Mouse (Mus musculus) embryonic facial prominence, embryonic 10.5 days (tissue): ENCODE measurements around the gene Rxra. TPM values are rescaled to one million over a fixed set of nuclear protein-coding genes. Genes with fewer than 3 reads are reported as not detected.

Experiments
- DNase-seq: peaks from one replicate; pipeline ENCODE4 v3.0.0-alpha.2; 2017; ENCODE audit warnings: low spot score
- H3K27ac ChIP-seq: fragments of 300-500 bp; sonication (generic); replicated peaks from 2 replicates; pipeline ENCODE4 v1.5.1; 2016; ENCODE audit warnings: mild to moderate bottlenecking
- H3K27me3 ChIP-seq: fragments of 300-500 bp; sonication (generic); replicated peaks from 2 replicates; pipeline ENCODE4 v1.6.1; 2016; ENCODE audit warnings: low read depth, mild to moderate bottlenecking; ENCODE audit not compliant: poor library complexity, severe bottlenecking
- H3K36me3 ChIP-seq: fragments of 300-500 bp; sonication (generic); replicated peaks from 2 replicates; pipeline ENCODE4 v1.6.1; 2016; ENCODE audit warnings: mild to moderate bottlenecking, moderate library complexity
- H3K4me1 ChIP-seq: fragments of 300-500 bp; sonication (generic); 2 replicates; pipeline ENCODE4 v1.6.1; 2016
- H3K4me3 ChIP-seq: fragments of 300-500 bp; sonication (generic); 2 replicates; pipeline ENCODE4 v1.5.1; 2016; ENCODE audit warnings: mild to moderate bottlenecking, moderate library complexity
- H3K9me3 ChIP-seq: fragments of 300-500 bp; sonication (generic); 2 replicates; pipeline ENCODE4 v1.6.1; 2016; ENCODE audit warnings: mild to moderate bottlenecking
- WGBS: fragments of 180-500 bp; shearing (Covaris S2); methylation state at CpG from one replicate; pipeline ENCODE4 v1.1.7; 2016; 5-methylcytosine and 5-hydroxymethylcytosine counted together
- polyA plus RNA-seq: library from polyadenylated mRNA; unstranded; fragments of >200 nt; fragmentation: Nextera tagmentation; extraction: Ambion mirVana; gene quantifications from 2 replicates; pipeline ENCODE4 v1.2.1, GENCODE M21; 2016

The Rxra gene
- 8.8 and 9.3 TPM in 2 replicates for polyA plus RNA-seq

DNA sequence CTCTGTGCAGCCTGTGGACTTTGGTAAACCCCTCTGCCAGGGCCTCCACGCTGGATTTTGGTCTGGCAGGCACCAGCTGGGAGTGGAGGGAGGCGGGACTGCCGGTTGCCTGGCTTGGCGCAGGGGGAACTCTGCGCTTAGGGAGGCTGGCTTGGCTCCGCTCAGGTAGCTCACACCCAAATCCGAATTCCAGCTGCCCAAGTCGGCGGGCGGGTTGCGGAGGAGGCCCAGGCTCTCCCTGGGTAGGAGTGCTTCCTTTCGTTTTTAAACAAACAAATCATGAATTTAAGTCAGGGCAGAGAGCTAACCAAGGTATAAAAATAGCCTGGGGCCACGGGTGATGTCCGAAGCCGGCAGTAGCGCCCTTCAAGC, at the start of gene Rxra:
Gene Rxra, plus strand, starts transcription at position 335 of the 372 bp plus-strand sequence.
- peak within 1 kb of the TSS; percentile 96 for H3K27ac ChIP-seq
- no peaks in the 10 kb centered on the region for H3K36me3 ChIP-seq
- peak within 1 kb of the TSS; percentile 89 for H3K4me3 ChIP-seq
- no peaks in the 10 kb centered on the region for H3K9me3 ChIP-seq
- 2% methylated on average over 16 of the region's 16 CpGs for WGBS
- peaks cover 58% of the 10 kb centered on the region for H3K4me1 ChIP-seq
- peak; percentile 68 for DNase-seq
- peaks cover 43% of the 10 kb centered on the region for H3K27me3 ChIP-seq

DNA sequence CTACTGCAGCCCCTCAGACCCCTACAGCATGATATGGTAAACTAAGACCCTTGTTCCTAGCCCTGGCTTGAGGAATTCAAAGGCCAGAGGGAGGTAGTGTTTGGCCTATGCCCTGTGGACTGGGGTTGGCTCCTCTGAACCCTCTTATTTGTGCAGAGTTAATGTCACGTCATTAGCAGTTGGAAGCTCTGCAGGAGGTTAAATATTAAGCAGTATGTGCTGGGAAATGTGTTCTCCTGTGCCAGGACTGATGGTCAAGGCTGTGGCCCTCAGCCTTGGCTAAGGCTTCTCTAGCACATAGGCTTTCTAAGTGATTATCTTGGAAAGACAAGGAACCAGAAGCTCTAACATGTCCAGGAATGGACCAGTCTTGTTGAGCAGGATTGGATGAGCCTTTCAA, 49.6 kb upstream of the Rxra start:
- H3K27me3 ChIP-seq: 0 out of 2 replicates have a peak, but pooled peaks cover 5% of the 10 kb centered on the region
- no peaks in the 10 kb centered on the region for H3K36me3 ChIP-seq
- WGBS: 62% methylated on average over 1 of the region's 1 CpGs
- no peak overlapping the region for H3K27ac ChIP-seq
- H3K4me1 ChIP-seq: peaks cover 11% of the 10 kb centered on the region
- DNase-seq: no peak
- H3K9me3 ChIP-seq: no peaks in the 10 kb centered on the region
- H3K4me3 ChIP-seq: no peak overlapping the region

DNA sequence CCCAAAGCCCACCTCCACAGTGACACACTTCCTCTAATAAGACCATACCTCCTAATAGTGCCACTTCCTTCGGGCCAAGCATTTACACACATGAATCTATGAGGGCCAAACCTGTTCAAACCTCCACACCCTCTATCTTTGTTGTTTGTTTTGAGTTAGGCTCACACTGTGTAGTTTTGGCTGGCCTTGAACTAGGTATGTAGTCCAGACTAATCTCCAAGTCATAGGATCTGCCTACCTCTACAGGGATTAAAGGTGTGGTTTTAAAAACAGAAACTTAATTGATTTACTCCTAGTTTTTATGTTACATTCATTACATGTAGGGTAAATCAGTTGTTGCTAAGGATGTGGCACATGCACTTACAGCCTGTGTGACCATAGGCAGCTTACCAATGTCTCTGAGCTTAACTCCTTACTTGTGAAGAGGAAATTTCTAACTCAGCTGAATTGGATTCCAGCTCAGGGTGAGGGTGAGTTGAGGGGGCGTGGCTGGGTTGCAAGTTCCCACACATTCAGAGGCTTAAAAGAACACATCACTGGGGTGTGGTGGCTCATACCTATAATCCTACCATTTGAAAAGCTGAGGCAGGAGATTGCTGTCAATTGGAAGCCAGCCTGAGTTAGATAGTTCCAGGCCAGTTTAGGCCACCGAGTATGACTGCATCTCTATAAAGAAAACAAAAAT, 45.5 kb upstream of the Rxra start:
- DNase-seq: no peak
- no peaks in the 10 kb centered on the region for H3K36me3 ChIP-seq
- no peaks in the 10 kb centered on the region for H3K9me3 ChIP-seq
- H3K4me3 ChIP-seq: no peak overlapping the region
- peaks cover 21% of the 10 kb centered on the region for H3K4me1 ChIP-seq
- H3K27me3 ChIP-seq: 0 out of 2 replicates have a peak, but pooled peaks cover 8% of the 10 kb centered on the region
- H3K27ac ChIP-seq: no peak overlapping the region
- WGBS: 81% methylated on average over 3 of the region's 3 CpGs

DNA sequence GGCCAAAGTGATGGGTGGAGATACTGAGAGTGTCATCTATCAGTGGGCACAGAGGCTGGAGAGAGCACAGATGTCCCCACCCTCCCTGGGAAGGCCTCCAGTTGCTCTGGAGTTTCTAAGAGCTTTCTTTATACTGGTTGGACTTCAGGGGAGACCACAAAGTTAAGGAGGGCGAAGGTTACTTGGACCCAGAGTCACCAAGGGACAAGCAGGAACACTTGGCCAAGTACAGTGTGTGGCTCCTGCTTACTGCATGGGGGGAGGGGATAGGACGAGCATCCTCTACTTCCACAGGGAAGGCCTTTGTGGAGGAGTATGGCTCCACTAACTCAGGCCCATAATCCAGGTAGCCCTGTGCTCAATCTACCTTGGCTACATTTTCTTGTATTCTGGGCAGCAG, 42.8 kb upstream of the Rxra start:
- no peak for DNase-seq
- Histone ChIP-seq H3K4me3 (no peak overlapping the region), H3K9me3 (no peaks in the 10 kb centered on the region), H3K27ac (peak overlapping the region; percentile 49; the same call in 1 of the 2 replicates), H3K36me3 (no peaks in the 10 kb centered on the region), H3K27me3 (peaks cover 17% of the 10 kb centered on the region), H3K4me1 (peaks cover 25% of the 10 kb centered on the region)
- WGBS: 64% methylated on average over 2 of the region's 2 CpGs

DNA sequence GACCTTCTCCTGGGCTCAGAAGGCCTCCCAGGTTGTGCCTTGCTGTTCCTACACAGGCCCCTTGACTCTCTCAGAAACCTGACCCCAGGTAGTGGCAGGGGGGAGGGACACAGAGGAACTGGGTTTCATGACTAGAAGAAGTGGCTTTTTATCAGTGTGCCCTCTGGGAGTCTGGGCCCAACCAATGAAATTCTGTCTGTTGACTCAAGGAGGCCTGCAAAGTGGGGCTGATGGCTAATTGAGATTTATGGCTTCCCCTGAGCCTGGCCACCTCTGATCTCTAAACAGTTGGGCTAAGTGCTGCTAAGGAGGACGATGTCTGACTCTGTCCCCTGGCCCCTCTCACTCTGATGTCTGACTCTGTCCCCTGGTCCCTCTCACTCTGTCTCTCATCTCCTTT, 42.2 kb upstream of the Rxra start:
- H3K27me3 ChIP-seq: peaks cover 22% of the 10 kb centered on the region
- peak; percentile 20 for DNase-seq
- WGBS: 54% methylated on average over 1 of the region's 1 CpGs
- H3K4me1 ChIP-seq: peaks cover 25% of the 10 kb centered on the region
- H3K27ac ChIP-seq: peak overlapping the region; percentile 49; the same call in 1 of the 2 replicates
- no peak overlapping the region for H3K4me3 ChIP-seq
- no peaks in the 10 kb centered on the region for H3K36me3 ChIP-seq
- no peaks in the 10 kb centered on the region for H3K9me3 ChIP-seq

DNA sequence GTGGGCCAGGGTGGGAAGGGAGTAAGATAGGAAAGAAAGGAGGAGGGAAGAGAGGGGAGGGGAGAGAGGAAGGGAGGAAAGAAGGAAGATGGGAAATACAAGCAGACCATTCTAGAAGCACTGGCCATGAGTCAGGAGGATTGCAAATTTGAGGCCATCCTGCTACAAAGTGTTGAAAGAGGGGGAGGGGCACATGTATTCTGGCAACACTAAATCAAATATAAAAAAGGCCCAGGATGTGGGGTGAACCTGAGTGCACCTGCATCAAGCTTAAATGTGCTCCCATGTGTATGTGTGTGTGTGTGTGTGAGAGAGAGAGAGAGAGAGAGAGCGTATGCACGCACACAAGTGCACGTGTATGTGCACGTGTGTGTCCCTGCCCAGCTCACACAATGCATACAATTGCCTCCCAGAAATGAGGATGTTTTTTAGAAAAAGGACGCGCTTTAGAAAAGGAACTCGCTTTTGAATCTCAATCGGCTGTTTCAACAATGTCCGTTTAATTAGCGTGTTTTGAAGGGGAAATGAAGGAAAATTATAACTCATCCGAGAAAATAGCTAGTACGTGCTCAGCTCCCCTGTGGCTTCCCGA, 41.0 kb upstream of the Rxra start:
- WGBS: 82% methylated on average over 13 of the region's 13 CpGs
- Histone ChIP-seq H3K27me3 (peaks cover 25% of the 10 kb centered on the region), H3K36me3 (no peaks in the 10 kb centered on the region), H3K4me3 (no peak overlapping the region), H3K27ac (no peak overlapping the region), H3K4me1 (peaks cover 25% of the 10 kb centered on the region), H3K9me3 (no peaks in the 10 kb centered on the region)
- DNase-seq: no peak

DNA sequence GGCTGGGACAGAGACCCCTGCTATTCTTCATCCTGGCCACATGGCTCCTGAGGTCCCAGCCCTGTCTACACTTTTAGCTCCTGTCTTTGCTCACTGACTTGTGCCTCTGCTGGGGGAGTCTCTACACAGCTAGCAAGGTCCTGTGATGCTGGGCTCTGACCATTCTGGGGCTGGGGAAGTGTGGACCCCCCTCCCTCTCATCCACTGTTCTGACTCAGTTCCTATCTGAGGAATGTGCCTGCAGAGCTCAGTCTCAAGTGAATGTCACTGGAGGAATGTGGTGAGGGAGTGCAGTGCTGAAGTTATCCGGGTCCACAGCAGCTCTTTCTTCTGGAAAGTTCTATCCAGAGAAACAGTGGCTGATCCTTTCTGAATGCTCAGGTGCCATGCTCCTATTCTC, 39.4 kb upstream of the Rxra start:
- H3K9me3 ChIP-seq: no peaks in the 10 kb centered on the region
- H3K36me3 ChIP-seq: no peaks in the 10 kb centered on the region
- no peak for DNase-seq
- peaks cover 25% of the 10 kb centered on the region for H3K27me3 ChIP-seq
- H3K27ac ChIP-seq: no peak overlapping the region
- peaks cover 34% of the 10 kb centered on the region for H3K4me1 ChIP-seq
- no peak overlapping the region for H3K4me3 ChIP-seq
- WGBS: 68% methylated on average over 1 of the region's 1 CpGs

DNA sequence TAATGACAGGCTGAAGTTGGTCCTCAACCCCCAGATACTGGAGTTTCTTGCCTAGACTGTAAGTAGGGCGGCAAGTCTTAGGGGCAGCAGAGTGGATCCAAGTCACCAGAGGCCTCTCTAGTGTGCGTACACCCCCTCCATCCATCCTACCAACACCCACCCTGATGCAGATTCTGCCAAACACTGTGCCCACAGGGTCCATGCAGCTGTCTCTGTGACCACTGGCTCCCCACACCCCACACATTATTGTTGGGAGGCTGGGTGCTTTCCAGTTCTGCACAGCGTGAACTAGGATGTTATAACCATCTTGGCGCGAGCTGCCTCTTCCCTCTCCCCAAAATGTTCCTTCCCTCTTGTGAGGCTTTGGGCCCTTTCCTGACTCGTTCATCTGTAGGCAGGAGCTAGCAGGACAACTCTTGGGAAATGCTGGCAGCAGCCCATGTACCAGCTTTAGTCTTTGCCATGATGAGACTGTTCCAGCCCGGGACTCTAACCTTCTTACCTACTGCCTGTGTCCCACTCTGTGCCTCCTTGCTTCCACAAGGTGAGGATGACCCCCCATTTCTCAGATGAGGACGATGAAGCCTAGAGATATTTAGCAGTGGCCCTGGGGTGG, 38.9 kb upstream of the Rxra start:
- no peaks in the 10 kb centered on the region for H3K9me3 ChIP-seq
- H3K27me3 ChIP-seq: peaks cover 31% of the 10 kb centered on the region
- no peak overlapping the region for H3K4me3 ChIP-seq
- no peak for DNase-seq
- no peak overlapping the region for H3K27ac ChIP-seq
- H3K36me3 ChIP-seq: no peaks in the 10 kb centered on the region
- 89% methylated on average over 8 of the region's 8 CpGs for WGBS
- H3K4me1 ChIP-seq: peaks cover 34% of the 10 kb centered on the region

DNA sequence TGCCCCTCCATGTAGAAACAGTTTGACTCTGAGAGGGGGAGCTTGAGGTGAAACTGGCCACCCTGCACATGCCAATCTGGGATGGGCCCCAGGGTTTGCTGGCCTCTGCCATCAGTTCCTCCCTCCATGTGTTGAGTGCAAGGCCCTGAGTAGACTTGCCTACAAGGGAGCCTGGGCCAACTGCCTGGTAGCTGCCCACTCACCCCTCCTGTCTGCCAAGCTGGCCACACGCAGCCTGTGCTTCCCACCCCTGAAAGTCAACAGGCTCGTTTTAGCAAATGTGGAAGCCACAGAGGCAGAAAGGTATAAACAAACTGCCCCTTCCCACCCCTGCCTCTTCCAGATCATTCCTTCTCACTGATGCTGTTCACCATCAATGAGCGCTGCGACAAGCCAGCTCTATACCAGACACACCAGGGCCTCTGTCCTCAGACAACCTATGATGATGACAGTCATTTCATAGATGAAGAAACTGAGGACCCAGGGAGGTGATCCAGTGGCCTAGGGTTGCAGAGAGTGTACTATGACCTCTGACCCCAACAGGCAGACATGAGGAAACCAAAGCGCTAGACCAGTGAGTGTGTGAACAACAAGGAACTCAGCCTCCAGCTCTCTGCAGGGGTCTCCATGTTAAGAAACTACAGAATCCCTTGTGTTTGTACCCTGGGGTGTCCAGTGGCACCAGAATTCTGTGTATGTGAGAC, 36.5 kb upstream of the Rxra start:
- H3K36me3 ChIP-seq: no peaks in the 10 kb centered on the region
- peaks cover 24% of the 10 kb centered on the region for H3K4me1 ChIP-seq
- no peak overlapping the region for H3K27ac ChIP-seq
- no peak overlapping the region for H3K4me3 ChIP-seq
- H3K27me3 ChIP-seq: peaks cover 52% of the 10 kb centered on the region
- WGBS: 87% methylated on average over 5 of the region's 5 CpGs
- no peak for DNase-seq
- H3K9me3 ChIP-seq: no peaks in the 10 kb centered on the region

DNA sequence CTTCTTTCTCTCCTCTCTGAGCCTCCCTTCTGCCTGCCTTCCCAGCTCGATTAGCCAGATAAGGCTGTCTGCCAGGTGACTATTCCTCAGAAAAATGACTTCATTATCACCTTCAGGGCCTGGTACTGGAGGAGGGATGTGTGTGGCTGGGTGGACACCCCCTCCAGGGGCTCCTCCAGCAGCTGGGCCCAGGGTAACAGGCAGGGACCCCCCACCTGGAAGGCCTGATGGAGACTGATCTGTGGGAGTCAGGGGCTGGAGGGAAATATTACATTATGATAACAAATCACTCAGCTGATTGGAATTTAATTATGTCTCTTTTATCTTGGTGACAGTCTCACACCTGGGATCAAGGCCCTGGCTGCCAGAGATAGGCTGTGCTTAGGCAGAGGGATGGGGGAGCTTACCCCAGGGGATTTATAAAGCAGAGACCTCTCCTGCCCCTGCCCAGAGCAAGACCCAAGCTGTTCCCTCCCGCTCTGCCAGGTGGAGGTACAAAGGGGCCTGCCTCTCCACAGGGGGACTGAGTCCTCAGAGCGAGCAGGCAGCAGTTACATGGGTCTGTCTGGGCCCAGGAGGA, 35.2 kb upstream of the Rxra start:
- 46% methylated on average over 3 of the region's 3 CpGs for WGBS
- no peak overlapping the region for H3K4me3 ChIP-seq
- H3K27me3 ChIP-seq: peaks cover 64% of the 10 kb centered on the region
- no peaks in the 10 kb centered on the region for H3K36me3 ChIP-seq
- no peaks in the 10 kb centered on the region for H3K9me3 ChIP-seq
- no peak overlapping the region; the same call in 1 of the 2 replicates for H3K27ac ChIP-seq
- H3K4me1 ChIP-seq: peaks cover 24% of the 10 kb centered on the region
- no peak for DNase-seq

DNA sequence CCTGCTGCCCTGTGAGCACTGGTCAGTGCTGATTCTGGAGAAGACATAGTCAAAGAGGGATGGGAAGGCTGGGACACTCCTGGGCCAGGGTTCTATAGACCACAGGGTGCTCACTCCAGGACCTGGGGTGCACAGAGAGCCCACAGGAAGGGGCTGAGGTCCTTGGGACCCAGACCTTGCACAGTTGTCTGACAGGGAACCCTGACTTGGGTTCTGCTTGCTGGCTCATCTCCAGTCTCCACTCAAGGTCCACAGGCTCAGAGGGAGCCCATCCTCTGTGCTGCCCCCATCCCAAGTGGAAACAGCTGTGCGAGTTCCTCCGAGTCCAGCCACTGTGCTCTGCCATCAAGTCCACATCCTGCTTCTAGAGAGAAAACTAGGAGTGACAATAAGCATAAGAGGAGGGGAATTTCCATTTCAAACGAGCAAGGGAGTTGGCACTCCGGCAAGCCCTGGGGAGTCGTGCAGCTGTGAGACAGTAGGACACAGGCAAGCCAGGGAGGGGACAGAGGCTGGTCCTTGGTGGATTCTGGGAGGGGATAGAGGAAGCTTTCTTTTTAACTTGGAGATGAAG, 31.6 kb upstream of the Rxra start:
- peaks cover 80% of the 10 kb centered on the region for H3K27me3 ChIP-seq
- 0 out of 2 replicates have a peak, but pooled peaks cover 4% of the 10 kb centered on the region for H3K9me3 ChIP-seq
- DNase-seq: no peak
- no peaks in the 10 kb centered on the region for H3K36me3 ChIP-seq
- peaks cover 24% of the 10 kb centered on the region for H3K4me1 ChIP-seq
- 38% methylated on average over 5 of the region's 5 CpGs for WGBS
- no peak overlapping the region for H3K4me3 ChIP-seq
- H3K27ac ChIP-seq: 0 out of 2 replicates have a peak overlapping the region, but pooled peaks have one; percentile 1

DNA sequence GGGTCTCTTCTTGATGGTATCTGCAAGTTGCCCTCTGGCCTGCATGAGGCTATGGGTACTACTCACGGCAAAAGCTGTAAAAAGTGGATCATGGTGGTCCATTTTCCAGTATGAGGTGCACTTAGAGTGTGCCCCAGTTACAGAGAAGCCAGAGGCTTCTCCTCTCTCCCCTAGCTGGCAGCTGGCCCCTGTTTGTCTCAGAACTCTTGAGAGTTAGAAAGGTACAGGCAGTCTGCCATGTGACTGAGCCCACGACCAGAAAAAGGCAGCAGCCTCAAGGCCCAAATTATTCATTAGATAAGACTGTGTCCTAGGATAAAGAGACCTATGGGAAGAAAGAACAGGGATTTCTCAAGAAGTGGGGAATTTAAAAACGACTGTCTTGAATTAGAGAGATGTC, 30.8 kb upstream of the Rxra start:
- Histone ChIP-seq H3K4me3 (no peak overlapping the region), H3K36me3 (no peaks in the 10 kb centered on the region), H3K9me3 (0 out of 2 replicates have a peak, but pooled peaks cover 4% of the 10 kb centered on the region), H3K27ac (no peak overlapping the region), H3K27me3 (peaks cover 80% of the 10 kb centered on the region), H3K4me1 (peaks cover 32% of the 10 kb centered on the region)
- DNase-seq: no peak
- WGBS: 68% methylated on average over 3 of the region's 3 CpGs
